Mouse (Mus musculus) hindbrain, embryonic 11.5 days (tissue): ENCODE measurements around the gene Setd6. TPM values are rescaled to one million over a fixed set of nuclear protein-coding genes. Genes with fewer than 3 reads are reported as not detected.

ENCODE experiments used
- polyA plus RNA-seq: library from polyadenylated mRNA; unstranded; fragments of >200 nt; fragmentation: Nextera tagmentation; extraction: Ambion mirVana; gene quantifications from 2 replicates; pipeline ENCODE4 v1.2.1, GENCODE M21; 2014

The Setd6 gene
- polyA plus RNA-seq, 1 experiment from 2014 or later, result 18.2 TPM

Other genes starting within 250 kb of the Setd6 start
- 14.2 and 19.1 TPM in 2 replicates for gene Csnk2a2, start 225.8 kb upstream of the Setd6 start, polyA plus RNA-seq
- gene Ccdc113, start 181.8 kb upstream of the Setd6 start, polyA plus RNA-seq, result 2.4 and 2.5 TPM in 2 replicates
- gene Prss54, start 139.5 kb upstream of the Setd6 start, polyA plus RNA-seq, result not detected in 2 replicates
- 24.1 and 25.1 TPM in 2 replicates for gene Gins3, start 82.4 kb upstream of the Setd6 start, polyA plus RNA-seq
- 45.0 and 61.6 TPM in 2 replicates for gene Ndrg4, start 38.9 kb upstream of the Setd6 start, polyA plus RNA-seq
- 88.2 and 108 TPM in 2 replicates for gene Cnot1, start 91.6 kb downstream of the Setd6 start, polyA plus RNA-seq
- 380 and 392 TPM in 2 replicates for gene Sap18b, start 109.5 kb downstream of the Setd6 start, polyA plus RNA-seq
- 14.3 and 16.8 TPM in 2 replicates for gene Slc38a7, start 137.7 kb downstream of the Setd6 start, polyA plus RNA-seq
- 82.5 and 84.8 TPM in 2 replicates for gene Got2, start 172.7 kb downstream of the Setd6 start, polyA plus RNA-seq